Mouse (Mus musculus) lung, postnatal 0 days (tissue): ENCODE data around the gene Gkn1.

Source experiments
- CTCF ChIP-seq: IDR thresholded peaks from 2 replicates; pipeline ENCODE4 v1.5.1; 2016; ENCODE audit warnings: antibody characterized with exemption, mild to moderate bottlenecking
- EP300 ChIP-seq: IDR thresholded peaks from 2 replicates; pipeline ENCODE4 v1.6.1; 2016; ENCODE audit warnings: antibody characterized with exemption, mild to moderate bottlenecking, control low read depth

DNA sequence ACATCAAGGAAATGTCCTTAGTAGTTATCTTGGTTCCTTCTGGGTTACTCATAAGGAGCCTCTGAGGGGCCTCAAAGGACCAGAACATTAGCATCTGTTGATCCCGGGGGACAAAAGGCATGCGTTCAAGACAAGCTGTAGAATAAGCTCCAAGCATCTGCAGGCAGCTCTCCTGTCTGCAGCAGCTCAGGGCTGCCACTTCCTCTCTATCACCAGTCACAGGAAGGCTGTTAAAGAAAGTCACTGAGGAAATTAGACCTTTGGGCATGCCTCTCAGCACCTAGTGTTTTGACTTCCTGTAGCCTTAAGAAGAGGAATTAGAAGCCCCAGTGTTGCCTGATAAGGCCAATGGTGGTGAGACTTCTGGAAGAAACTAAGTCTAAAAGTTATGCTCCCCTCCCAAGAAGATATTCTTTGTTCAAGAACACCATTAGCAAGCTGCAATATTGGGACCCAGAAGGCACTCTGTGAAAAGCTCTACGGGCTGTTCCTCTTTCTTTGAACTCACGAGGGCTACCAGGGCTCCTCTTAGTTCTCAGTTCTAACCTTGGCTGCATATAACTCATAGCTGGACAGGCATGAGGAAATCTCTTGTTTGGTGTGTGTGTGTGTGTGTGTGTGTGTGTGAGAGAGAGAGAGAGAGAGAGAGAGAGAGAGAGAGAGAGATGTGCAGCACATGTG lies 49.3 kb upstream of the Gkn1 start:
- TF ChIP-seq CTCF (no peak), EP300 (no peak)
